Mouse (Mus musculus) hindbrain, postnatal 0 days (tissue): Measurements from ENCODE around the gene Gm49394. TPM values are rescaled to one million over a fixed set of nuclear protein-coding genes. Genes with fewer than 3 reads are reported as not detected.

Experiments used
- ATAC-seq: fragments of 200-750 bp; cut with Nextera tagmentation; 2 replicates; pipeline ENCODE4 v1.8.0; 2017; ENCODE audit warnings: mild to moderate bottlenecking, moderate TSS enrichment, moderate library complexity
- DNase-seq: peaks from one replicate; pipeline ENCODE4 v3.0.0-alpha.2; 2015; ENCODE audit warnings: low spot score
- H3K27ac ChIP-seq: fragments of 300-500 bp; sonication (generic); 2 replicates; pipeline ENCODE4 v1.5.1; 2014; ENCODE audit warnings: mild to moderate bottlenecking
- H3K27me3 ChIP-seq: fragments of 300-500 bp; sonication (generic); 2 replicates; pipeline ENCODE4 v1.6.1; 2014; ENCODE audit warnings: low read length, mixed read lengths; ENCODE audit not compliant: insufficient read depth
- H3K36me3 ChIP-seq: fragments of 300-500 bp; sonication (generic); 2 replicates; pipeline ENCODE4 v1.6.1; 2014; ENCODE audit warnings: low read length, mixed read lengths; ENCODE audit not compliant: insufficient read depth
- H3K4me1 ChIP-seq: fragments of 300-500 bp; sonication (generic); 2 replicates; pipeline ENCODE4 v1.6.1; 2014; ENCODE audit warnings: antibody characterized with exemption, low read length, mixed read lengths; ENCODE audit not compliant: insufficient read depth
- H3K4me2 ChIP-seq: fragments of 300-500 bp; sonication (generic); 2 replicates; pipeline ENCODE4 v1.6.1; 2014; ENCODE audit warnings: low read depth, mild to moderate bottlenecking, low read length, moderate library complexity, mixed read lengths
- H3K4me3 ChIP-seq: fragments of 300-500 bp; sonication (generic); 2 replicates; pipeline ENCODE4 v1.5.1; 2014; ENCODE audit warnings: low read length
- H3K9ac ChIP-seq: fragments of 300-500 bp; sonication (generic); replicated peaks from 2 replicates; pipeline ENCODE4 v1.6.1; 2014; ENCODE audit warnings: mild to moderate bottlenecking, low read length, moderate library complexity, mixed read lengths
- H3K9me3 ChIP-seq: fragments of 300-500 bp; sonication (generic); 2 replicates; pipeline ENCODE4 v1.6.1; 2016; ENCODE audit warnings: low read length, mixed read lengths
- CTCF ChIP-seq: IDR thresholded peaks from 2 replicates; pipeline ENCODE4 v1.5.1; 2016; ENCODE audit warnings: antibody characterized with exemption, control low read depth, low read depth
- WGBS: fragments of 180-500 bp; shearing (Covaris S2); extraction: QIAGEN DNeasy Blood & Tissue Kit; methylation state at CpG from one replicate; pipeline ENCODE4 v1.1.7; 2014; 5-methylcytosine and 5-hydroxymethylcytosine counted together
- polyA plus RNA-seq: library from polyadenylated mRNA; unstranded; fragments of >200 nt; fragmentation: Nextera tagmentation; extraction: Ambion mirVana; gene quantifications from 2 replicates; pipeline ENCODE4 v1.2.1, GENCODE M21; 2015
- total RNA-seq: library from RNA; depleted of rRNA; stranded (reverse); fragments of >200 nt; gene quantifications from 2 replicates; pipeline ENCODE4 v1.2.3, GENCODE M21; 2014

Gene Gm49394
- total and polyA plus RNA-seq, 2 experiments from 2014 or later = 0.68 TPM; not detected in 1

- WGBS = 60% methylated on average over 5 of the region's 5 CpGs
- no peaks in the 10 kb centered on the region for H3K9me3 ChIP-seq
- TF ChIP-seq CTCF = no peak
- no peak overlapping the region for H3K27ac ChIP-seq
- H3K4me3 ChIP-seq = no peak overlapping the region
- no peak for DNase-seq
- H3K4me1 ChIP-seq = 0 out of 2 replicates have a peak, but pooled peaks cover 2% of the 10 kb centered on the region
- no peak for ATAC-seq
- no peak overlapping the region for H3K9ac ChIP-seq
- no peaks in the 10 kb centered on the region for H3K36me3 ChIP-seq
- H3K4me2 ChIP-seq = no peak overlapping the region
- H3K27me3 ChIP-seq = peaks cover 48% of the 10 kb centered on the region
These were observed 4.4 kb downstream of the Gm49394 start for GRCm38 (mm10) chr7:142665364-142665763.

DNA sequence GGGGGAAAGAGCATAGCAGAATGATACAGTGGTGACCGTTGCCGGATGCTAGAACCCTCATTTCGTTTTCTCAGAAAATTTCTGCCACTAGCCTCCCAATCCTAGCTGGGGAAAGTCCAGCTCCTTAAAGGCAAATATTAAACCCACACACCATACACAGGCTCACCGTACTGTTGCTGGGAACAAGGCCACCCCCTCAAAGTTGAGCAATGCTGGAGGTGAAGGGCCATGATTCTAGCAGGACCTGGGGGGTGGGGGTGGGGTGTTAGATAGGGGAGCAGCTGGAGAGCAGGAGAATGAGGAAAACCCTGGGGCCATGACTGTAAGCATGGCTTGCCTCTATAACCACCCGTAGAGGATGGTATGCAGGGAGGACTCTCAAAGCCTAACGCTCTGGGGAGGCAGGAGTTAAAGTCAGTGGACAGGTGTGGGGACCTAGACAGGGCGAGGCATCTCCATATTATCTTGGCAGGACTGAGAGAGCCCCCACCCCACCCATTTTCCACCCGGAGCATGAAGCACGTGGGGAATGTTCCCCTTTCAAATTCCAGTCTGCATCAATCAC lies 5.2 kb downstream of the Gm49394 start:
- peaks cover 56% of the 10 kb centered on the region for H3K27me3 ChIP-seq
- no peak overlapping the region for H3K4me2 ChIP-seq
- no peak for TF ChIP-seq CTCF
- no peak overlapping the region for H3K9ac ChIP-seq
- H3K27ac ChIP-seq = no peak overlapping the region
- H3K4me3 ChIP-seq = no peak overlapping the region
- no peaks in the 10 kb centered on the region for H3K36me3 ChIP-seq
- peak; percentile 24; the same call in 1 of the 2 replicates for ATAC-seq
- 0 out of 2 replicates have a peak, but pooled peaks cover 5% of the 10 kb centered on the region for H3K4me1 ChIP-seq
- no peak for DNase-seq
- 12% methylated on average over 9 of the region's 9 CpGs for WGBS
- no peaks in the 10 kb centered on the region for H3K9me3 ChIP-seq

GRCm38 (mm10) chr7:142663931-142664421 lies 5.8 kb downstream of the Gm49394 start:
- H3K4me2 ChIP-seq = peak overlapping the region; percentile 33
- no peaks in the 10 kb centered on the region for H3K36me3 ChIP-seq
- no peak for TF ChIP-seq CTCF
- no peak overlapping the region for H3K9ac ChIP-seq
- H3K27ac ChIP-seq = no peak overlapping the region
- no peak for DNase-seq
- 0 out of 2 replicates have a peak, but pooled peaks cover 5% of the 10 kb centered on the region for H3K4me1 ChIP-seq
- under 1% methylated on average over 52 of the region's 53 CpGs for WGBS
- H3K27me3 ChIP-seq = peaks cover 60% of the 10 kb centered on the region
- no peaks in the 10 kb centered on the region for H3K9me3 ChIP-seq
- 0 out of 2 replicates have a peak, but pooled peaks have one; percentile 25 for ATAC-seq
- H3K4me3 ChIP-seq = peak overlapping the region; percentile 14

- DNase-seq = no peak
- Histone ChIP-seq H3K9me3 (no peaks in the 10 kb centered on the region), H3K27me3 (peaks cover 67% of the 10 kb centered on the region), H3K4me3 (no peak overlapping the region), H3K36me3 (no peaks in the 10 kb centered on the region), H3K4me1 (0 out of 2 replicates have a peak, but pooled peaks cover 5% of the 10 kb centered on the region), H3K27ac (no peak overlapping the region), H3K4me2 (no peak overlapping the region), H3K9ac (no peak overlapping the region)
- WGBS = 18% methylated on average over 5 of the region's 5 CpGs
- TF ChIP-seq CTCF = no peak
- no peak for ATAC-seq
These were observed 6.6 kb downstream of the Gm49394 start for GRCm38 (mm10) chr7:142663151-142663550.

GRCm38 (mm10) chr7:142661811-142662210 lies 7.9 kb downstream of the Gm49394 start:
- H3K36me3 ChIP-seq = no peaks in the 10 kb centered on the region
- 0 out of 2 replicates have a peak, but pooled peaks cover 5% of the 10 kb centered on the region for H3K4me1 ChIP-seq
- ATAC-seq (no peak), DNase-seq (no peak)
- no peak for TF ChIP-seq CTCF
- H3K27ac ChIP-seq = no peak overlapping the region
- peaks cover 81% of the 10 kb centered on the region for H3K27me3 ChIP-seq
- no peak overlapping the region for H3K4me3 ChIP-seq
- no peak overlapping the region for H3K9ac ChIP-seq
- no peaks in the 10 kb centered on the region for H3K9me3 ChIP-seq
- H3K4me2 ChIP-seq = no peak overlapping the region

DNA sequence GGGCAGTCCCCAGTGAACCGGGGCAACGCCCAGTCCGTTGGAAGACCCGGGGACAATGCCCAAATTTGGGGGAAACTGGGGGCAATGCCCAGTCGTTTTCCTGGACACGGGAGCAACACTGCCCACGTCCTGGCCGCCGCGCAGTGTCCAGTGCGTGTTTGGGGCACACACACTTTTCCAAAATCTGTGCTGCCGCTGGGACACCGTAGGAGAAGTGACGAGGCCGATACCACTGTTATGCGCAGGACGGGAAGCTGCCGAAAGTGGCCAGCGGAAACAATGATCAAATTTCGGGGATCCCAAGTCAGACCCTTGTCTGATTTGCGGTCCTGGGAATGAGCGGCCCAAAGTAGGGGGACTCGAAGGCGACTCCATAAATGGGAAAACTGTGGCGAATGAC lies 8.7 kb downstream of the Gm49394 start:
- TF ChIP-seq CTCF = no peak
- no peaks in the 10 kb centered on the region for H3K36me3 ChIP-seq
- no peak for DNase-seq
- no peak for ATAC-seq
- H3K4me3 ChIP-seq = peak overlapping the region; percentile 25
- H3K27me3 ChIP-seq = peaks cover 81% of the 10 kb centered on the region
- H3K9me3 ChIP-seq = no peaks in the 10 kb centered on the region
- H3K4me2 ChIP-seq = peak overlapping the region; percentile 47; the same call in 1 of the 2 replicates
- H3K4me1 ChIP-seq = 0 out of 2 replicates have a peak, but pooled peaks cover 5% of the 10 kb centered on the region
- no peak overlapping the region; the same call in 1 of the 2 replicates for H3K9ac ChIP-seq
- H3K27ac ChIP-seq = no peak overlapping the region
- 4% methylated on average over 25 of the region's 25 CpGs for WGBS

DNA sequence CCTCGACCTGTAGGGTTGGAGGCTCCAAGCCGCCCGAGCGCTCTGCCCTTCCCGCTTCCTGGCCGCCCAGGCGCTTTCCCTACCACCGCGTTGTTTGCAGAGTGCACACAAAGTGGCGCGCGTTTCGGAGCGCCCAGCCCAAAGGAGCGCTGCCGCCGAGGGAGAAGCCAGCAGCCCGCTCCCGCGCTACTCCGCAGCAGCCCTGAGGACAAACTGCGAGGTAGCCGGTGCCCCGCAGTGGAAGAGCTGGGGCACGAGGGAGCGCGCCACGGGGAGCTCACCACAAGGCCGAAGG lies 9.1 kb downstream of the Gm49394 start:
- ATAC-seq (no peak), DNase-seq (no peak)
- peak overlapping the region; percentile 25 for H3K4me3 ChIP-seq
- H3K36me3 ChIP-seq = no peaks in the 10 kb centered on the region
- peaks cover 82% of the 10 kb centered on the region for H3K27me3 ChIP-seq
- no peaks in the 10 kb centered on the region for H3K9me3 ChIP-seq
- 0 out of 2 replicates have a peak, but pooled peaks cover 5% of the 10 kb centered on the region for H3K4me1 ChIP-seq
- H3K4me2 ChIP-seq = peak overlapping the region; percentile 47; the same call in 1 of the 2 replicates
- no peak overlapping the region for H3K27ac ChIP-seq
- no peak overlapping the region; the same call in 1 of the 2 replicates for H3K9ac ChIP-seq
- under 1% methylated on average over 29 of the region's 29 CpGs for WGBS
- TF ChIP-seq CTCF = no peak
